Mouse (Mus musculus) CH12.LX (cell line): ENCODE measurements around the gene Tmbim6.

ENCODE experiments used
- CHD2 ChIP-seq: IDR thresholded peaks from 2 replicates; pipeline ENCODE4 v1.6.1; 2011; ENCODE audit warnings: low read length, improper control_type of control experiment
- CTCF ChIP-seq, 2 experiments: IDR thresholded peaks in 1 of 2; conservative IDR thresholded peaks in 1 of 2; 2 replicates each; pipeline ENCODE4 v1.5.1; 2011 to 2012; ENCODE audit warnings: low read depth in 2 of 2, low read length in 2 of 2, improper control_type of control experiment in 1 of 2, inconsistent platforms in 1 of 2, mild to moderate bottlenecking in 1 of 2, moderate library complexity in 1 of 2
- E2F4 ChIP-seq: IDR thresholded peaks from 2 replicates; pipeline ENCODE4 v1.6.1; 2011; ENCODE audit warnings: low read depth, low read length, improper control_type of control experiment; ENCODE audit not compliant: insufficient replicate concordance
- EP300 ChIP-seq: IDR thresholded peaks from 2 replicates; pipeline ENCODE4 v1.6.1; 2011; ENCODE audit warnings: low read length, improper control_type of control experiment
- ETS1 ChIP-seq: conservative IDR thresholded peaks from 2 replicates; pipeline ENCODE4 v1.6.1; 2012; ENCODE audit warnings: low read depth, mild to moderate bottlenecking, inconsistent platforms, low read length, improper control_type of control experiment, moderate library complexity
- GABPA ChIP-seq: IDR thresholded peaks from 2 replicates; pipeline ENCODE4 v1.6.1; 2012; ENCODE audit warnings: low read depth, low read length, improper control_type of control experiment, inconsistent platforms; ENCODE audit not compliant: insufficient replicate concordance
- MYC ChIP-seq: IDR thresholded peaks from 2 replicates; pipeline ENCODE4 v1.6.1; 2011; ENCODE audit warnings: low read depth, mild to moderate bottlenecking, improper control_type of control experiment, low read length
- PAX5 ChIP-seq: IDR thresholded peaks from 2 replicates; pipeline ENCODE4 v1.6.1; 2012; ENCODE audit warnings: low read length, inconsistent platforms, mixed read lengths
- POLR2A ChIP-seq: IDR thresholded peaks from 2 replicates; pipeline ENCODE4 v1.6.1; 2011; ENCODE audit warnings: low read depth, mild to moderate bottlenecking, improper control_type of control experiment, low read length
- SIN3A ChIP-seq: IDR thresholded peaks from 2 replicates; pipeline ENCODE4 v1.6.1; 2012; ENCODE audit warnings: low read length, improper control_type of control experiment, inconsistent platforms
- TBP ChIP-seq: conservative IDR thresholded peaks from 2 replicates; pipeline ENCODE4 v1.6.1; 2011; ENCODE audit warnings: low read depth, low read length, improper control_type of control experiment
- ZKSCAN1 ChIP-seq: IDR thresholded peaks from 2 replicates; pipeline ENCODE4 v1.6.1; 2012; ENCODE audit warnings: low read depth, inconsistent platforms, low read length, improper control_type of control experiment, borderline replicate concordance

- TF ChIP-seq CTCF (conservative IDR thresholded peaks at IDR 0.05 in 1 of 2, IDR thresholded peaks at IDR 0.05 in 1 of 2; ENCODE audit: low read depth in 2 of 2, low read length in 2 of 2) (no peak), CHD2 (no peak), GABPA (no peak), PAX5 (no peak), EP300 (no peak), E2F4 (no peak), POLR2A (no peak), ETS1 (no peak), SIN3A (no peak), ZKSCAN1 (no peak), TBP (no peak), MYC (no peak)
Measured at GRCm38 (mm10) chr15:99386796-99387195, 5.9 kb upstream of the Tmbim6 start.
